Mouse (Mus musculus): ENCODE data around the gene Nrip3.

The Nrip3 gene

GRCm38 (mm10) chr7:109781470-109782203 is at the start of gene Nrip3:
Gene Nrip3, minus strand, starts transcription at chr7:109782025.
- peak; percentile 83 to 92 for DNase-seq

GRCm38 (mm10) chr7:109831376-109831775 is 49.6 kb upstream of the Nrip3 start:
- no peak for DNase-seq

GRCm38 (mm10) chr7:109826911-109827310 is 45.1 kb upstream of the Nrip3 start:
- no peak for DNase-seq

GRCm38 (mm10) chr7:109825293-109825692 is 43.5 kb upstream of the Nrip3 start:
- DNase-seq, result peak; percentile 33 to 34

- DNase-seq, result no peak
These were observed 36.8 kb upstream of the Nrip3 start for GRCm38 (mm10) chr7:109818600-109818999.

- no peak for DNase-seq
These were observed 36.1 kb upstream of the Nrip3 start for GRCm38 (mm10) chr7:109817954-109818353.

GRCm38 (mm10) chr7:109813330-109814140 is 31.7 kb upstream of the Nrip3 start:
- no peak for DNase-seq

- peak; percentile 48 to 57 for DNase-seq
These were observed 26.0 kb upstream of the Nrip3 start for GRCm38 (mm10) chr7:109807616-109808485.

GRCm38 (mm10) chr7:109804843-109805242 is 23.0 kb upstream of the Nrip3 start:
- peak; percentile 35 to 64 for DNase-seq

- DNase-seq, result peak; percentile 78 to 84
These were observed 22.5 kb upstream of the Nrip3 start for GRCm38 (mm10) chr7:109804355-109804754.

- DNase-seq, result no peak
These were observed 21.7 kb upstream of the Nrip3 start for GRCm38 (mm10) chr7:109803516-109803915.

- peak in 1 of 2 experiments; percentile 60 for DNase-seq
These were observed 18.8 kb upstream of the Nrip3 start for GRCm38 (mm10) chr7:109800626-109801025.

GRCm38 (mm10) chr7:109799168-109799567 is 17.3 kb upstream of the Nrip3 start:
- no peak for DNase-seq

- no peak for DNase-seq
These were observed 13.7 kb upstream of the Nrip3 start for GRCm38 (mm10) chr7:109795564-109795963.

GRCm38 (mm10) chr7:109794556-109794955 is 12.7 kb upstream of the Nrip3 start:
- no peak for DNase-seq

- DNase-seq, result peak; percentile 54 to 84
These were observed 10.9 kb upstream of the Nrip3 start for GRCm38 (mm10) chr7:109792759-109793158.

- no peak for DNase-seq
These were observed 9.0 kb upstream of the Nrip3 start for GRCm38 (mm10) chr7:109790818-109791217.

- no peak for DNase-seq
These were observed 6.0 kb upstream of the Nrip3 start for GRCm38 (mm10) chr7:109787860-109788259.

GRCm38 (mm10) chr7:109783281-109783680 is 1.5 kb upstream of the Nrip3 start:
- peak; percentile 22 to 49 for DNase-seq

- DNase-seq, result no peak
These were observed 747 bp downstream of the Nrip3 start for GRCm38 (mm10) chr7:109781087-109781469.

GRCm38 (mm10) chr7:109772251-109772650 is 9.6 kb downstream of the Nrip3 start:
- DNase-seq, result no peak

GRCm38 (mm10) chr7:109768699-109769383 is 13.0 kb downstream of the Nrip3 start:
- DNase-seq, result no peak

Data from cerebellum, postnatal 25 days (tissue).